Mouse (Mus musculus) CH12.LX (cell line): Measurements from ENCODE around the gene Stpg4. TPM values are rescaled to one million over a fixed set of nuclear protein-coding genes. Genes with fewer than 3 reads are reported as not detected.

Experiments
- DNase-seq: peaks from one replicate; pipeline ENCODE4 v3.0.0-alpha.2; 2013; ENCODE audit errors: extremely low read depth
- H3K27ac ChIP-seq: 2 replicates; pipeline ENCODE4 v1.5.1; 2012; ENCODE audit warnings: low read depth, mild to moderate bottlenecking, control low read depth, moderate library complexity; ENCODE audit not compliant: insufficient read depth
- H3K27me3 ChIP-seq: replicated peaks from 2 replicates; pipeline ENCODE3; 2012; ENCODE audit warnings: inconsistent platforms
- H3K36me3 ChIP-seq, 2 experiments: replicated peaks in 1 of 2; 2 replicates each; pipeline versions ENCODE3 to v1.6.1; 2012; ENCODE audit warnings: inconsistent platforms in 1 of 2, low read length in 1 of 2, mild to moderate bottlenecking in 1 of 2, mixed read lengths in 1 of 2, moderate library complexity in 1 of 2; ENCODE audit not compliant: control insufficient read depth in 1 of 2, insufficient read depth in 1 of 2
- H3K4me1 ChIP-seq, 2 experiments: 2 replicates each; pipeline ENCODE4 v1.6.1; 2012; ENCODE audit warnings: inconsistent platforms in 1 of 2, moderate library complexity in 1 of 2; ENCODE audit not compliant: insufficient read depth in 2 of 2, control insufficient read depth in 1 of 2
- H3K4me2 ChIP-seq: 2 replicates; pipeline ENCODE4 v1.6.1; 2012; ENCODE audit warnings: low read depth, mild to moderate bottlenecking, control low read depth; ENCODE audit not compliant: poor library complexity, insufficient read depth, severe bottlenecking
- H3K4me3 ChIP-seq, 3 experiments: fragments of 150-350 bp in 1 of 3; sonication (generic) in 1 of 3; replicated peaks in 1 of 3; 2 replicates each; pipeline versions ENCODE3 to v1.5.1; 2011 to 2012; ENCODE audit warnings: low read depth in 2 of 3, low read length in 2 of 3, mild to moderate bottlenecking in 2 of 3, moderate library complexity in 2 of 3, control low read depth in 1 of 3, improper control_type of control experiment in 1 of 3, inconsistent platforms in 1 of 3, mixed read lengths in 1 of 3; ENCODE audit not compliant: poor library complexity in 1 of 3
- H3K79me2 ChIP-seq: replicated peaks from 2 replicates; pipeline ENCODE4 v1.6.1; 2012; ENCODE audit warnings: mild to moderate bottlenecking, moderate library complexity; ENCODE audit not compliant: control insufficient read depth, poor library complexity, insufficient read depth, severe bottlenecking; ENCODE audit errors: extremely low read depth
- H3K9ac ChIP-seq: 2 replicates; pipeline ENCODE4 v1.6.1; 2012; ENCODE audit warnings: low read depth, mild to moderate bottlenecking, control low read depth, moderate library complexity; ENCODE audit not compliant: insufficient read depth
- H3K9me3 ChIP-seq: replicated peaks from 2 replicates; pipeline ENCODE3; 2012; ENCODE audit warnings: low read length, inconsistent platforms, mixed read lengths
- BHLHE40 ChIP-seq: IDR thresholded peaks from 2 replicates; pipeline ENCODE4 v1.6.1; 2011; ENCODE audit warnings: mild to moderate bottlenecking, low read depth, low read length, improper control_type of control experiment
- CHD1 ChIP-seq: IDR thresholded peaks from 2 replicates; pipeline ENCODE4 v1.6.1; 2012; ENCODE audit warnings: low read depth, low read length, improper control_type of control experiment, inconsistent platforms
- CHD2 ChIP-seq: IDR thresholded peaks from 2 replicates; pipeline ENCODE4 v1.6.1; 2011; ENCODE audit warnings: low read length, improper control_type of control experiment
- CTCF ChIP-seq, 2 experiments: IDR thresholded peaks in 1 of 2; conservative IDR thresholded peaks in 1 of 2; 2 replicates each; pipeline ENCODE4 v1.5.1; 2011 to 2012; ENCODE audit warnings: low read depth in 2 of 2, low read length in 2 of 2, improper control_type of control experiment in 1 of 2, inconsistent platforms in 1 of 2, mild to moderate bottlenecking in 1 of 2, moderate library complexity in 1 of 2
- E2F4 ChIP-seq: IDR thresholded peaks from 2 replicates; pipeline ENCODE4 v1.6.1; 2011; ENCODE audit warnings: low read depth, low read length, improper control_type of control experiment; ENCODE audit not compliant: insufficient replicate concordance
- JUN ChIP-seq: IDR thresholded peaks from 2 replicates; pipeline ENCODE4 v1.6.1; 2011; ENCODE audit warnings: low read depth, mild to moderate bottlenecking, low read length, improper control_type of control experiment, moderate library complexity; ENCODE audit not compliant: insufficient read depth
- JUND ChIP-seq: conservative IDR thresholded peaks from 2 replicates; pipeline ENCODE4 v1.6.1; 2011; ENCODE audit warnings: low read depth, low read length, improper control_type of control experiment
- KAT2A ChIP-seq: IDR thresholded peaks from 2 replicates; pipeline ENCODE4 v1.6.1; 2012; ENCODE audit warnings: low read length, improper control_type of control experiment, inconsistent platforms; ENCODE audit not compliant: insufficient replicate concordance
- MAFK ChIP-seq: IDR thresholded peaks from 2 replicates; pipeline ENCODE4 v1.6.1; 2011; ENCODE audit warnings: low read length, improper control_type of control experiment; ENCODE audit not compliant: insufficient replicate concordance
- MAX ChIP-seq: IDR thresholded peaks from 2 replicates; pipeline ENCODE4 v1.6.1; 2011; ENCODE audit warnings: low read length, improper control_type of control experiment
- MAZ ChIP-seq: IDR thresholded peaks from 2 replicates; pipeline ENCODE4 v1.6.1; 2012; ENCODE audit warnings: low read depth, mild to moderate bottlenecking, inconsistent platforms, low read length, improper control_type of control experiment, moderate library complexity
- MXI1 ChIP-seq: IDR thresholded peaks from 2 replicates; pipeline ENCODE4 v1.6.1; 2011; ENCODE audit warnings: mild to moderate bottlenecking, low read depth, low read length, improper control_type of control experiment
- NELFE ChIP-seq: IDR thresholded peaks from 2 replicates; pipeline ENCODE4 v1.6.1; 2011; ENCODE audit warnings: low read depth, low read length, improper control_type of control experiment
- NRF1 ChIP-seq: IDR thresholded peaks from 2 replicates; pipeline ENCODE4 v1.6.1; 2014; ENCODE audit warnings: low read depth, mild to moderate bottlenecking, inconsistent platforms, low read length, improper control_type of control experiment, moderate library complexity
- PAX5 ChIP-seq: IDR thresholded peaks from 2 replicates; pipeline ENCODE4 v1.6.1; 2012; ENCODE audit warnings: low read length, inconsistent platforms, mixed read lengths
- POLR2AphosphoS2 ChIP-seq: IDR thresholded peaks from 2 replicates; pipeline ENCODE4 v1.6.1; 2011; ENCODE audit warnings: low read depth, low read length, improper control_type of control experiment
- RAD21 ChIP-seq: IDR thresholded peaks from 2 replicates; pipeline ENCODE4 v1.6.1; 2011; ENCODE audit warnings: low read depth, mild to moderate bottlenecking, low read length, improper control_type of control experiment, moderate library complexity
- RCOR1 ChIP-seq: conservative IDR thresholded peaks from 2 replicates; pipeline ENCODE4 v1.6.1; 2012; ENCODE audit warnings: low read depth, mild to moderate bottlenecking, inconsistent platforms, low read length, improper control_type of control experiment
- SIN3A ChIP-seq: IDR thresholded peaks from 2 replicates; pipeline ENCODE4 v1.6.1; 2012; ENCODE audit warnings: low read length, improper control_type of control experiment, inconsistent platforms
- SMC3 ChIP-seq: IDR thresholded peaks from 2 replicates; pipeline ENCODE4 v1.6.1; 2011; ENCODE audit warnings: low read depth, low read length, improper control_type of control experiment
- TBP ChIP-seq: conservative IDR thresholded peaks from 2 replicates; pipeline ENCODE4 v1.6.1; 2011; ENCODE audit warnings: low read depth, low read length, improper control_type of control experiment
- TCF12 ChIP-seq: IDR thresholded peaks from 2 replicates; pipeline ENCODE4 v1.6.1; 2014; ENCODE audit warnings: low read depth, mild to moderate bottlenecking, inconsistent platforms, low read length, improper control_type of control experiment
- UBTF ChIP-seq: IDR thresholded peaks from 2 replicates; pipeline ENCODE4 v1.6.1; 2012; ENCODE audit warnings: low read depth, mild to moderate bottlenecking, inconsistent platforms, low read length, improper control_type of control experiment, moderate library complexity
- USF1 ChIP-seq: IDR thresholded peaks from 2 replicates; pipeline ENCODE4 v1.6.1; 2014; ENCODE audit warnings: low read depth, mild to moderate bottlenecking, inconsistent platforms, low read length, improper control_type of control experiment
- ZNF384 ChIP-seq: IDR thresholded peaks from 2 replicates; pipeline ENCODE4 v1.6.1; 2012; ENCODE audit warnings: low read depth, low read length, improper control_type of control experiment, inconsistent platforms
- dilution Hi-C: fragments of 300-500 bp; cut with MboI; formaldehyde crosslinking; loops from 2 replicates; pipeline ENCODE4 v1.14.3; 2020; ENCODE audit warnings: low sequenced_read_pairs; ENCODE audit not compliant: extremely low pct_unique_long_range_greater_than_20kb, extremely low pct_ligation_motif_present
- in situ Hi-C: fragments of 300-500 bp; cut with MboI; formaldehyde crosslinking; loops from 3 replicates; pipeline ENCODE4 v1.14.3; 2019; ENCODE audit warnings: low sequenced_read_pairs, low pct_ligation_motif_present, low pct_unique_long_range_greater_than_20kb, mixed read lengths
- polyA plus RNA-seq: library from polyadenylated mRNA; unstranded; fragments of >175 nt; gene quantifications from 2 replicates; pipeline ENCODE4 v1.2.1, GENCODE M21; 2012; ENCODE audit warnings: low read depth; ENCODE audit not compliant: insufficient read length
- total RNA-seq, 2 experiments: library from RNA; depleted of rRNA; stranded (reverse); fragments of 300-350 nt in 1 of 2; fragments of >200 nt in 1 of 2; gene quantifications; 2 replicates each; pipeline ENCODE4 v1.2.3; 2012 to 2014

Gene Stpg4
- total and polyA plus RNA-seq, 3 experiments = not detected

DNA sequence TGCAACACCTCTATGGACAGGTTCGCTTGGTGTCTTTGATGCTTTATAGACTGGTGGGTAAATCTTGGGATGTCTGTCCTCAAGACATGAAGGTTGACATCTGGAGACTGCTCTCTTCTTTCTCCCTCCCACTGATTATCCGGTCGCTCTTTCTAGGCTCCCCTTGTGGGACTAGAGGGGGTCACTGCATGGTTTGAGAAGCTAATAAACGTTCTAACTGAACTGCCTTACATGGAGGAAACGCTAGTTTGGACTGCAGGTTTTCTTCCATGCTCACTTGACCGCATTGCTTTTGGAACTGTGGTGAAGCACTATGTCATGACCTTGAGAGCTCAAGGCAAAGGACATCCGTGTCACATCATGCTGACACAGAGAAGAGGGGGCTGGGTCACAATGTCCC, 25.8 kb upstream of the Stpg4 start:
- no peak overlapping the region for H3K27ac ChIP-seq
- no peaks in the 10 kb centered on the region for H3K79me2 ChIP-seq
- H3K27me3 ChIP-seq = peaks cover 20% of the 10 kb centered on the region
- DNase-seq = no peak
- H3K9ac ChIP-seq = no peak overlapping the region
- in situ Hi-C loops (no loop called here), dilution Hi-C loops (no loop called here)
- peaks cover 3% of the 10 kb centered on the region for H3K9me3 ChIP-seq
- TF ChIP-seq RCOR1 (no peak), ZNF384 (no peak), POLR2AphosphoS2 (no peak), CTCF (conservative IDR thresholded peaks at IDR 0.05 in 1 of 2, IDR thresholded peaks at IDR 0.05 in 1 of 2; ENCODE audit: low read depth in 2 of 2, low read length in 2 of 2) (no peak), TCF12 (no peak), CHD1 (no peak), BHLHE40 (no peak), USF1 (no peak), MXI1 (no peak), KAT2A (no peak), SIN3A (no peak), TBP (no peak), JUN (no peak), MAZ (no peak), MAX (no peak), JUND (no peak), CHD2 (no peak)
- no peaks in the 10 kb centered on the region for H3K36me3 ChIP-seq
- H3K4me3 ChIP-seq = no peak overlapping the region
- no peaks in the 10 kb centered on the region for H3K4me1 ChIP-seq
- H3K4me2 ChIP-seq = no peak overlapping the region

DNA sequence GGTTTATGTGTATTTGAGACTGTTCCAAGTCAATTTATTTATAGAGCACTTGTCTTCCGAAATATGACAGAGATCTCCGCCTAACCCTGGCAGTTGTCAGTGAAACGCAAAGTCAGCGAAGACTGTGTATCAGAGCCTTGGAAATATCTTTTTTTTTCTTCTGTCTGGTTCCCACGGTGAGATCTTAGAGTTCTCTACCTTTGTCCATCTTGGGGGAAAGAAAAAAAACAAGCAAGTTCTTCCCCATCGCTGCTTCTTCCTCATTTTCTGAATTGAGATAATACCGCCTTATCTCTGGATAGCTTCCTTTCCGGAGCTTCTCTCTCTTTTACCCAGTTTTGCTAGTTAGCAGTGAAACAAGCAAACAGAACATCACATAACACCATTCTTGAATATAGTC, 21.3 kb upstream of the Stpg4 start:
- peaks cover 23% of the 10 kb centered on the region for H3K79me2 ChIP-seq
- TF ChIP-seq RAD21 (no peak), MAX (no peak), NRF1 (no peak), MAFK (no peak), JUN (no peak), E2F4 (no peak), PAX5 (no peak), UBTF (no peak), KAT2A (no peak), BHLHE40 (no peak), NELFE (no peak), SIN3A (no peak), SMC3 (no peak)
- TF ChIP-seq, all 38 proteins: peak for 0
- Histone ChIP-seq H3K27me3 (peaks cover 2% of the 10 kb centered on the region), H3K36me3 (peaks cover 0 to 4% of the 10 kb centered on the region in 2 experiments), H3K9me3 (peaks cover 3% of the 10 kb centered on the region), H3K27ac (no peak overlapping the region), H3K4me3 (no peak overlapping the region), H3K4me2 (no peak overlapping the region), H3K9ac (no peak overlapping the region), H3K4me1 (peaks cover 0 to 14% of the 10 kb centered on the region in 2 experiments; a peak in 2 of 4 replicates)
- no peak for DNase-seq
- in situ Hi-C loops (no loop called here), dilution Hi-C loops (no loop called here)
